Mouse (Mus musculus): ENCODE data around the gene Gm20449. TPM values are rescaled to one million over a fixed set of nuclear protein-coding genes. Genes with fewer than 3 reads are reported as not detected.
A peak's percentile ranks its signal among the peaks of the same experiment; 100 is the strongest.
"Not testable (repeated sequence)": the region's sequence is repeated elsewhere in the genome, so short reads cannot be mapped to it uniquely, and the experiment has no call there.

Gene Gm20449
- total and polyA plus RNA-seq, 3 experiments = 0.05 TPM; not detected in 2

GRCm38 (mm10) chr7:41497871-41498270 lies 1.3 kb downstream of the Gm20449 start:
- no peak for TF ChIP-seq POLR2AphosphoS5 (IDR thresholded peaks at IDR 0.05; ENCODE audit: insufficient replicate concordance, low read depth, low read length)
- TF ChIP-seq CTCF (IDR thresholded peaks at IDR 0.05; ENCODE audit: low read depth, low read length) = no peak
- TF ChIP-seq TAL1 (conservative IDR thresholded peaks at IDR 0.05; ENCODE audit: low read depth, low read length) = no peak
- no peak for TF ChIP-seq GATA2 (IDR thresholded peaks at IDR 0.05; ENCODE audit: borderline replicate concordance, low read depth, low read length)
- no peak for TF ChIP-seq GATA1 (IDR thresholded peaks at IDR 0.05; ENCODE audit: borderline replicate concordance, low read length)
- no peak for ATAC-seq (ENCODE audit: extremely low read depth, insufficient number of reproducible peaks, low FRiP score, poor library complexity, severe bottlenecking)
- H3K4me3 ChIP-seq (ENCODE audit: low read depth, low read length) = no peak overlapping the region; the same call in 1 of the 2 replicates

DNA sequence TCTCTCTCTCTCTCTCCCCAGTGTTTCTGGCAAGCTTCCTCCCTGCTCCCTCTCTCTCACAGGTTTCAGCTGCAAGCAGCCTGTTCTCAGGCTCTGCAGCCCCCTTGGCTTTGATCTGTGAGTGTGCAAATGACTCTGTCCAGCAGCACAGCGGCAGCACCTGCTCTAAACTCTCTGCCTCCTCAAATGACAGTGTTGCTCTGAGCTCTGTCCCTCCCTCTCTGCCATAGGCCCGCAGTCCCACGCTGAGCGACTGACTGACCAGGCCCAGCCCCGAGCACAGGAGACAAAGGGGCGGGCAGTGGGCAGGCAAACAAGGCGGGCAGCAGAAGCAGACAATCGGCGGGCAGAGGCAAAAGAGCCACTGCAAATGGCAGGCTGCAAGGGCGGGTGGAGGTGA lies 47.4 kb downstream of the Gm20449 start:
- no peak for TF ChIP-seq GATA1 (IDR thresholded peaks at IDR 0.05; ENCODE audit: borderline replicate concordance, low read length)
- TF ChIP-seq TAL1 (conservative IDR thresholded peaks at IDR 0.05; ENCODE audit: low read depth, low read length) = no peak
- no peak for TF ChIP-seq CTCF (IDR thresholded peaks at IDR 0.05; ENCODE audit: low read depth, low read length)
- TF ChIP-seq GATA2 (IDR thresholded peaks at IDR 0.05; ENCODE audit: borderline replicate concordance, low read depth, low read length) = no peak
- no peak for TF ChIP-seq POLR2AphosphoS5 (IDR thresholded peaks at IDR 0.05; ENCODE audit: insufficient replicate concordance, low read depth, low read length)
- no peak for ATAC-seq (ENCODE audit: extremely low read depth, insufficient number of reproducible peaks, low FRiP score, poor library complexity, severe bottlenecking)

More at GRCm38 (mm10) chr7:41497871-41498270, 1.3 kb downstream of the Gm20449 start:
- H3K27me3 ChIP-seq (ENCODE audit: insufficient read depth, low read length) = no peaks in the 10 kb centered on the region
- H3K36me3 ChIP-seq (replicated peaks) = peaks cover 18% of the 10 kb centered on the region
- H3K9me3 ChIP-seq (replicated peaks) = 0 out of 2 replicates have a peak, but pooled peaks cover 4% of the 10 kb centered on the region
- DNase-seq (ENCODE audit: low spot score) = no peak
- H3K4me1 ChIP-seq (ENCODE audit: insufficient read depth, low read depth, low read length) = peaks cover 14% of the 10 kb centered on the region

DNA sequence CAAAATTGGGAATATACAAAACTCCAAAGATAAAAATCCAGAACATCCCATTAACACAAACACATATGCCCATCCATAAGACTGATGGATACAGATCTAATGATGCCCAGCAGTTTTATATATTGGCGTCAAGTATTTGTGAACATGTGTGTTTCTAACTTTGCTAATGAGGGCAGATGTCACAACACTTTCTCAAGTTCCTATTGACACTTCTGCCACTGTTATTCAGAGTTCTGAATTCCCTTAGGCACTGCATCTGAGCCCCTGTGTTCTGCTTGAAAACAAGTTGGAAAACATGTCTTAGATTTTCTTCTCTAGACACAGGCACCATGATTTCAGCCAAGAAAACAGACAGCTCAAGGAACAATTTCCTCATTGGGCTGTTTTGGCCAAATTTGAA lies 50.6 kb downstream of the Gm20449 start, which contains the start of gene Vmn2r57:
Vmn2r57 (minus strand) TSS at position 101 of the 400 bp plus-strand sequence.
- DNase-seq (ENCODE audit: low spot score); H3K4me1 ChIP-seq (ENCODE audit: insufficient read depth, low read depth, low read length); H3K36me3 ChIP-seq (replicated peaks); H3K4me3 ChIP-seq (ENCODE audit: low read depth, low read length); ATAC-seq (ENCODE audit: extremely low read depth, insufficient number of reproducible peaks, low FRiP score, poor library complexity, severe bottlenecking); H3K9me3 ChIP-seq (replicated peaks); H3K27me3 ChIP-seq (ENCODE audit: insufficient read depth, low read length): not testable (repeated sequence)

More for the DNA sequence above, 47.4 kb downstream of the Gm20449 start:
- H3K9me3 ChIP-seq (replicated peaks) = peaks cover 3% of the 10 kb centered on the region; the same call in 1 of the 2 replicates
- H3K4me1 ChIP-seq (ENCODE audit: insufficient read depth, low read depth, low read length) = no peaks in the 10 kb centered on the region
- H3K4me3 ChIP-seq (ENCODE audit: low read depth, low read length) = no peak overlapping the region
- no peaks in the 10 kb centered on the region for H3K36me3 ChIP-seq (replicated peaks)
- no peaks in the 10 kb centered on the region for H3K27me3 ChIP-seq (ENCODE audit: insufficient read depth, low read length)
- no peak for DNase-seq (ENCODE audit: low spot score)

DNA sequence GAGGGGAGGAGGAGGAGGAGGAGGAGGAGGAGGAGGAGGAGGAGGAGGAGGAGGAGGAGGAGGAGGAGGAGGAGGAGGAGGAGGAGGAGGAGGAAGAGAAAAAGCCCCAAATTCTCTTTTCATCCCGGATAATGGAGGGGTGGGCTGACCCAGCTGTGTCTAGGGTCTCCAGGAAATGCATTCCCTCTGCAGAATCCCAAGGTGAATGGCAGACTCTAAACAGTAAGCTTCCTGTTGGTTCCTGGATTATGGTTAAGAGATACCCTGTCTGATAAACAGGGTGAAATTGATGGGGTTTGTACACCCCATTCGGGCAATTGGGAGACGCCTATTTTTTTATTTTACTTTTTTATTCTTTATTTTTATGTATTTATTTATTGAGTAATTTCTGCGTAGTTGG lies 105.1 kb downstream of the Gm20449 start:
- TF ChIP-seq TAL1 (conservative IDR thresholded peaks at IDR 0.05; ENCODE audit: low read depth, low read length) = no peak
- TF ChIP-seq POLR2AphosphoS5 (IDR thresholded peaks at IDR 0.05; ENCODE audit: insufficient replicate concordance, low read depth, low read length) = no peak
- TF ChIP-seq GATA2 (IDR thresholded peaks at IDR 0.05; ENCODE audit: borderline replicate concordance, low read depth, low read length) = no peak
- no peak for TF ChIP-seq GATA1 (IDR thresholded peaks at IDR 0.05; ENCODE audit: borderline replicate concordance, low read length)
- TF ChIP-seq CTCF (IDR thresholded peaks at IDR 0.05; ENCODE audit: low read depth, low read length) = no peak
- no peaks in the 10 kb centered on the region for H3K9me3 ChIP-seq (replicated peaks)
- peaks cover 6% of the 10 kb centered on the region for H3K36me3 ChIP-seq (replicated peaks)
- H3K4me3 ChIP-seq (ENCODE audit: low read depth, low read length) = no peak overlapping the region; the same call in 1 of the 2 replicates
- no peak for DNase-seq (ENCODE audit: low spot score)
- no peaks in the 10 kb centered on the region for H3K27me3 ChIP-seq (ENCODE audit: insufficient read depth, low read length)
- no peak for ATAC-seq (ENCODE audit: extremely low read depth, insufficient number of reproducible peaks, low FRiP score, poor library complexity, severe bottlenecking)
- 0 out of 2 replicates have a peak, but pooled peaks cover 3% of the 10 kb centered on the region for H3K4me1 ChIP-seq (ENCODE audit: insufficient read depth, low read depth, low read length)

DNA sequence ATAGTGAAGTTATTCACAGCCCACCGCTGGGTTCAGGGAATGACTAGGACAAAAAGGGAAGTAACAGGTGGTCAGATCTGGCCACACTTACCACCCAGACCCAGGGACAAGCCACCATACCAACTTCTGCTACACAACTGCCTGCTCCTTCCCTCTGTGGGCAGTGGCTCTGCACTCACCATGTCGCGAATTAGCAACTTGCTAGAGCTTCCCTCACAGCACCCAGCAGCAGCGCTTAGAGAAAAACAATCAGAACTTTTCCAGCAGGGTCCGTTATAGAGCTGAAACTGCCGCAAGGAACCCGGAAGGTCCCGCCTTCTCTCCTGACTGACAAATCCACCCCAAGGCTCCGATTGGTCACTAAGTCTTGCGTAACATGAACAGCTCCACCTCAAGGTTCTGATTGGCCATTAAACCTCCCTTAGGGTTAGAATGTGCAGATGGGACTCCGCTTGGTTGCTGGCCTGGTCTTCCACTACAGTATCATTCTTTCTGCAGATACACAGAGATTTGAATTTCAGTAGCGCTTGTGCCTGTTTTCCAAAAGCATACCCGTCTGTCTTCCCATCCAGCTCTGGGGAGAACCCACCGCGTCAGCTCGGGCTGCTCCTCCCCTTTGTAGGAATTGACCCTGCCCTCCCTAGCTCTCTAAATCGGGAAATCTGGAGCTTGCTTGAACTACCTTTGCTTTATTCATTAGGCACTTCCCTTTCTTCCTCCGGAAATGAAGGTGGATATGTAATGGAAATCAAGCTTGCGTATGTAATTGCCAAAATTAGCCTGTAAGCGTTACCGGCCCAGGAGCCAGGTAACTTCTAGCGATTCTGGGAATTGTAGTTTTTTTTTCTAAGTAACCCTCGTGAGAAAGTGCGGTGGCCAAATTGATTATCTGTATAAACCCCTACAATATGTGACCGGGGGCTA lies 105.9 kb downstream of the Gm20449 start, which contains the start of gene AI987944:
AI987944 (minus strand) TSS at position 332 of the 924 bp plus-strand sequence.
- Histone ChIP-seq H3K27me3 (ENCODE audit: insufficient read depth, low read length) (no peaks in the 10 kb centered on the region), H3K36me3 (replicated peaks) (peaks cover 9% of the 10 kb centered on the region), H3K4me3 (ENCODE audit: low read depth, low read length) (peak within 1 kb of the TSS; percentile 74), H3K9me3 (replicated peaks) (no peaks in the 10 kb centered on the region), H3K4me1 (ENCODE audit: insufficient read depth, low read depth, low read length) (0 out of 2 replicates have a peak, but pooled peaks cover 3% of the 10 kb centered on the region)
- ATAC-seq (ENCODE audit: extremely low read depth, insufficient number of reproducible peaks, low FRiP score, poor library complexity, severe bottlenecking) = peak; percentile 97
- TF ChIP-seq TAL1 (conservative IDR thresholded peaks at IDR 0.05; ENCODE audit: low read depth, low read length) = no peak
- TF ChIP-seq GATA1 (IDR thresholded peaks at IDR 0.05; ENCODE audit: borderline replicate concordance, low read length) = no peak
- no peak for TF ChIP-seq GATA2 (IDR thresholded peaks at IDR 0.05; ENCODE audit: borderline replicate concordance, low read depth, low read length)
- TF ChIP-seq POLR2AphosphoS5 (IDR thresholded peaks at IDR 0.05; ENCODE audit: insufficient replicate concordance, low read depth, low read length) = no peak
- no peak for TF ChIP-seq CTCF (IDR thresholded peaks at IDR 0.05; ENCODE audit: low read depth, low read length)
- peak; percentile 95 for DNase-seq (ENCODE audit: low spot score)

Other genes with a start within 250 kb of the Gm20449 start
- gene AI987944, start 106.0 kb downstream of the Gm20449 start, total RNA-seq (2014; fragmentation: Nextera tagmentation) = 35.1 and 35.4 TPM in 2 replicates
- gene AI987944, start 106.0 kb downstream of the Gm20449 start, total RNA-seq (2017) = 41.4 and 46.4 TPM in 2 replicates
- 0.67 and 0.90 TPM in 2 replicates for gene AI987944, start 106.0 kb downstream of the Gm20449 start, polyA plus RNA-seq (2012)
- not detected in 2 replicates for gene Vmn2r57, start 50.7 kb downstream of the Gm20449 start, total RNA-seq (2014; fragmentation: Nextera tagmentation)
- gene Vmn2r57, start 50.7 kb downstream of the Gm20449 start, total RNA-seq (2017) = under 0.01 and 0.05 TPM in 2 replicates
- not detected in 2 replicates for gene Vmn2r57, start 50.7 kb downstream of the Gm20449 start, polyA plus RNA-seq (2012)
- gene AW146154, start 473 bp upstream of the Gm20449 start, total RNA-seq (2014; fragmentation: Nextera tagmentation) = 37.9 and 39.8 TPM in 2 replicates
- gene AW146154, start 473 bp upstream of the Gm20449 start, total RNA-seq (2017) = 25.7 and 27.4 TPM in 2 replicates
- gene AW146154, start 473 bp upstream of the Gm20449 start, polyA plus RNA-seq (2012) = 0.22 and 0.33 TPM in 2 replicates
- 7.1 and 10.1 TPM in 2 replicates for gene Gm6871, start 74.2 kb upstream of the Gm20449 start, total RNA-seq (2014; fragmentation: Nextera tagmentation)
- gene Gm6871, start 74.2 kb upstream of the Gm20449 start, total RNA-seq (2017) = 10.0 and 10.2 TPM in 2 replicates
- gene Gm6871, start 74.2 kb upstream of the Gm20449 start, polyA plus RNA-seq (2012) = 0.34 TPM in 2 replicates
- gene 2610021A01Rik, start 99.8 kb upstream of the Gm20449 start, total RNA-seq (2014; fragmentation: Nextera tagmentation) = 67.5 and 72.1 TPM in 2 replicates
- 29.7 and 33.7 TPM in 2 replicates for gene 2610021A01Rik, start 99.8 kb upstream of the Gm20449 start, total RNA-seq (2017)
- gene 2610021A01Rik, start 99.8 kb upstream of the Gm20449 start, polyA plus RNA-seq (2012) = 0.99 and 1.5 TPM in 2 replicates
- gene Zfp788, start 133.8 kb upstream of the Gm20449 start, total RNA-seq (2014; fragmentation: Nextera tagmentation) = 16.1 and 24.7 TPM in 2 replicates
- gene Zfp788, start 133.8 kb upstream of the Gm20449 start, total RNA-seq (2017) = 11.9 and 14.3 TPM in 2 replicates
- gene Zfp788, start 133.8 kb upstream of the Gm20449 start, polyA plus RNA-seq (2012) = 0.12 and 0.24 TPM in 2 replicates

Data from G1E (cell line).